Mouse (Mus musculus): Measurements from ENCODE around the gene Lbhd1. TPM values are rescaled to one million over a fixed set of nuclear protein-coding genes. Genes with fewer than 3 reads are reported as not detected.
"Not testable (repeated sequence)": the region's sequence is repeated elsewhere in the genome, so short reads cannot be mapped to it uniquely, and the experiment has no call there.

Gene Lbhd1
- 35.8 and 44.8 TPM in 2 replicates for polyA plus RNA-seq (2015; fragmentation: Nextera tagmentation; extraction: Ambion mirVana)

GRCm38 (mm10) chr19:8883616-8884015, at the start of gene Lbhd1, which contains the start of gene Gm49403:
Gene Lbhd1, plus strand, starts transcription at chr19:8883732.
Gene Gm49403, plus strand, starts transcription at chr19:8883930.
- no peak for ATAC-seq (replicated peaks; ENCODE audit: insufficient number of reproducible peaks, insufficient read depth, low FRiP score, low read depth)
- 61% methylated on average over 3 of the region's 3 CpGs for WGBS
- H3K27ac ChIP-seq = no peak within 1 kb of the TSS
- no peaks in the 10 kb centered on the region for H3K9me3 ChIP-seq (replicated peaks)
- no peaks in the 10 kb centered on the region for H3K27me3 ChIP-seq
- H3K4me1 ChIP-seq (replicated peaks) = peaks cover 22% of the 10 kb centered on the region
- no peaks in the 10 kb centered on the region for H3K36me3 ChIP-seq
- H3K4me2 ChIP-seq = no peak within 1 kb of the TSS
- no peak within 1 kb of the TSS for H3K9ac ChIP-seq
- no peak within 1 kb of the TSS for H3K4me3 ChIP-seq

- not testable (repeated sequence) for H3K9ac ChIP-seq; H3K4me2 ChIP-seq; ATAC-seq (replicated peaks; ENCODE audit: insufficient number of reproducible peaks, insufficient read depth, low FRiP score, low read depth); H3K27ac ChIP-seq; H3K9me3 ChIP-seq (replicated peaks); H3K4me3 ChIP-seq; H3K27me3 ChIP-seq
- Histone ChIP-seq H3K4me1 (replicated peaks) (peaks cover 33% of the 10 kb centered on the region), H3K36me3 (peaks cover 36% of the 10 kb centered on the region)
- 94% methylated on average over 10 of the region's 10 CpGs for WGBS
Measured at GRCm38 (mm10) chr19:8836327-8836726, 47.2 kb upstream of the Lbhd1 start.

- H3K9ac ChIP-seq = peak within 1 kb of the TSS; percentile 76
- ATAC-seq (replicated peaks; ENCODE audit: insufficient number of reproducible peaks, insufficient read depth, low FRiP score, low read depth) = peak; percentile 65
- peak within 1 kb of the TSS; percentile 95 for H3K4me2 ChIP-seq
- 1% methylated on average over 35 of the region's 38 CpGs for WGBS
- H3K27ac ChIP-seq = peak within 1 kb of the TSS; percentile 97
- H3K4me1 ChIP-seq (replicated peaks) = peaks cover 33% of the 10 kb centered on the region
- H3K27me3 ChIP-seq = no peaks in the 10 kb centered on the region
- peaks cover 29% of the 10 kb centered on the region for H3K36me3 ChIP-seq
- H3K4me3 ChIP-seq = peak within 1 kb of the TSS; percentile 65
- H3K9me3 ChIP-seq (replicated peaks) = no peaks in the 10 kb centered on the region
Measured at GRCm38 (mm10) chr19:8837251-8837791, 46.2 kb upstream of the Lbhd1 start, which contains the start of gene Bscl2. Gene Bscl2, plus strand, starts transcription at chr19:8837467.

- Histone ChIP-seq H3K27ac (peak overlapping the region; percentile 97), H3K9ac (peak overlapping the region; percentile 76), H3K4me2 (peak overlapping the region; percentile 95), H3K36me3 (peaks cover 28% of the 10 kb centered on the region), H3K9me3 (replicated peaks) (no peaks in the 10 kb centered on the region), H3K4me1 (replicated peaks) (peaks cover 33% of the 10 kb centered on the region), H3K27me3 (no peaks in the 10 kb centered on the region), H3K4me3 (peak overlapping the region; percentile 65)
- no peak for ATAC-seq (replicated peaks; ENCODE audit: insufficient number of reproducible peaks, insufficient read depth, low FRiP score, low read depth)
- 20% methylated on average over 15 of the region's 15 CpGs for WGBS
Measured at GRCm38 (mm10) chr19:8838041-8838730, 45.3 kb upstream of the Lbhd1 start.

GRCm38 (mm10) chr19:8839103-8839907, 44.2 kb upstream of the Lbhd1 start, which contains the start of gene Gng3:
Gene Gng3, minus strand, starts transcription at chr19:8839194.
- Histone ChIP-seq H3K36me3 (peaks cover 17% of the 10 kb centered on the region; the same call in 1 of the 2 replicates), H3K27me3 (no peaks in the 10 kb centered on the region), H3K4me3 (peak within 1 kb of the TSS; percentile 65), H3K4me2 (peak within 1 kb of the TSS; percentile 95), H3K9me3 (replicated peaks) (no peaks in the 10 kb centered on the region), H3K27ac (peak within 1 kb of the TSS; percentile 97), H3K9ac (peak within 1 kb of the TSS; percentile 76), H3K4me1 (replicated peaks) (peaks cover 33% of the 10 kb centered on the region)
- WGBS = 66% methylated on average over 11 of the region's 11 CpGs
- 0 out of 2 replicates have a peak, but pooled peaks have one; percentile 2 for ATAC-seq (replicated peaks; ENCODE audit: insufficient number of reproducible peaks, insufficient read depth, low FRiP score, low read depth)

- WGBS = 26% methylated on average over 29 of the region's 29 CpGs
- ATAC-seq (replicated peaks; ENCODE audit: insufficient number of reproducible peaks, insufficient read depth, low FRiP score, low read depth) = peak; percentile 36
- H3K9me3 ChIP-seq (replicated peaks) = no peaks in the 10 kb centered on the region
- H3K27ac ChIP-seq = no peak overlapping the region
- peak overlapping the region; percentile 68 for H3K9ac ChIP-seq
- peaks cover 10% of the 10 kb centered on the region; the same call in 1 of the 2 replicates for H3K36me3 ChIP-seq
- H3K4me1 ChIP-seq (replicated peaks) = peaks cover 33% of the 10 kb centered on the region
- peak overlapping the region; percentile 84 for H3K4me2 ChIP-seq
- no peaks in the 10 kb centered on the region for H3K27me3 ChIP-seq
- peak overlapping the region; percentile 64 for H3K4me3 ChIP-seq
Measured at GRCm38 (mm10) chr19:8839908-8840791, 43.4 kb upstream of the Lbhd1 start.

GRCm38 (mm10) chr19:8841012-8841411, 42.5 kb upstream of the Lbhd1 start:
- Histone ChIP-seq H3K4me2 (peak overlapping the region; percentile 84), H3K27ac (no peak overlapping the region), H3K4me1 (replicated peaks) (peaks cover 33% of the 10 kb centered on the region), H3K36me3 (peaks cover 14% of the 10 kb centered on the region), H3K27me3 (no peaks in the 10 kb centered on the region), H3K9ac (peak overlapping the region; percentile 68; the same call in 1 of the 2 replicates), H3K4me3 (peak overlapping the region; percentile 64), H3K9me3 (replicated peaks) (no peaks in the 10 kb centered on the region)
- WGBS = 93% methylated on average over 7 of the region's 7 CpGs
- no peak for ATAC-seq (replicated peaks; ENCODE audit: insufficient number of reproducible peaks, insufficient read depth, low FRiP score, low read depth)

GRCm38 (mm10) chr19:8842961-8843360, 40.6 kb upstream of the Lbhd1 start:
- Histone ChIP-seq H3K27me3 (no peaks in the 10 kb centered on the region), H3K27ac (no peak overlapping the region), H3K4me3 (no peak overlapping the region), H3K4me2 (no peak overlapping the region), H3K4me1 (replicated peaks) (peaks cover 31% of the 10 kb centered on the region), H3K9me3 (replicated peaks) (no peaks in the 10 kb centered on the region), H3K36me3 (peaks cover 32% of the 10 kb centered on the region), H3K9ac (no peak overlapping the region)
- 82% methylated on average over 6 of the region's 6 CpGs for WGBS
- no peak for ATAC-seq (replicated peaks; ENCODE audit: insufficient number of reproducible peaks, insufficient read depth, low FRiP score, low read depth)

GRCm38 (mm10) chr19:8844371-8845129, 39.0 kb upstream of the Lbhd1 start:
- H3K4me1 ChIP-seq (replicated peaks) = peaks cover 15% of the 10 kb centered on the region
- H3K4me2 ChIP-seq = no peak overlapping the region
- H3K36me3 ChIP-seq = peaks cover 37% of the 10 kb centered on the region
- H3K4me3 ChIP-seq = no peak overlapping the region
- ATAC-seq (replicated peaks; ENCODE audit: insufficient number of reproducible peaks, insufficient read depth, low FRiP score, low read depth) = no peak
- no peak overlapping the region for H3K27ac ChIP-seq
- no peaks in the 10 kb centered on the region for H3K27me3 ChIP-seq
- no peak overlapping the region for H3K9ac ChIP-seq
- 56% methylated on average over 5 of the region's 5 CpGs for WGBS
- no peaks in the 10 kb centered on the region for H3K9me3 ChIP-seq (replicated peaks)

GRCm38 (mm10) chr19:8848356-8848755, 35.2 kb upstream of the Lbhd1 start:
- peaks cover 27% of the 10 kb centered on the region for H3K36me3 ChIP-seq
- no peaks in the 10 kb centered on the region for H3K9me3 ChIP-seq (replicated peaks)
- no peak overlapping the region for H3K27ac ChIP-seq
- H3K4me2 ChIP-seq = no peak overlapping the region
- H3K9ac ChIP-seq = no peak overlapping the region
- ATAC-seq (replicated peaks; ENCODE audit: insufficient number of reproducible peaks, insufficient read depth, low FRiP score, low read depth) = no peak
- peaks cover 13% of the 10 kb centered on the region for H3K4me1 ChIP-seq (replicated peaks)
- no peaks in the 10 kb centered on the region for H3K27me3 ChIP-seq
- WGBS = 72% methylated on average over 5 of the region's 5 CpGs
- no peak overlapping the region for H3K4me3 ChIP-seq

Data from heart, embryonic 15.5 days (tissue).